Mouse (Mus musculus) heart, postnatal 0 days (tissue): Measurements from ENCODE around the gene Actn2.

Experiments
- CTCF ChIP-seq: IDR thresholded peaks from 2 replicates; pipeline ENCODE4 v1.5.1; 2016; ENCODE audit warnings: antibody characterized with exemption, control low read depth, low read depth
- EP300 ChIP-seq: IDR thresholded peaks from 2 replicates; pipeline ENCODE4 v1.6.1; 2016; ENCODE audit warnings: antibody characterized with exemption, low read depth

- TF ChIP-seq EP300 (no peak), CTCF (no peak)
Measured at GRCm38 (mm10) chr13:12305540-12305939, 35.0 kb downstream of the Actn2 start.
